Mouse (Mus musculus) embryo, embryonic 10 days (tissue): ENCODE results near the gene Znrd1.

Source experiments
- DNase-seq: peaks from one replicate; pipeline ENCODE4 v3.0.0-alpha.2; 2015; ENCODE audit warnings: low spot score

Znrd1 gene

GRCm38 (mm10) chr17:36922715-36923114 lies 35.6 kb downstream of the Znrd1 start:
- DNase-seq = no peak

GRCm38 (mm10) chr17:36920239-36920638 lies 38.1 kb downstream of the Znrd1 start:
- no peak for DNase-seq

GRCm38 (mm10) chr17:36915076-36915475 lies 43.3 kb downstream of the Znrd1 start:
- peak; percentile 76 for DNase-seq

- peak; percentile 90 for DNase-seq
Observed at GRCm38 (mm10) chr17:36914108-36914507, 44.3 kb downstream of the Znrd1 start.

- DNase-seq = no peak
Observed at GRCm38 (mm10) chr17:36912031-36912430, 46.3 kb downstream of the Znrd1 start.

GRCm38 (mm10) chr17:36909802-36910201 lies 48.6 kb downstream of the Znrd1 start:
- no peak for DNase-seq

GRCm38 (mm10) chr17:36908235-36908634 lies 50.1 kb downstream of the Znrd1 start:
- DNase-seq = peak; percentile 22
